Mouse (Mus musculus): Measurements from ENCODE around the gene Olfr98. TPM values are rescaled to one million over a fixed set of nuclear protein-coding genes. Genes with fewer than 3 reads are reported as not detected.

The Olfr98 gene
- not detected for polyA plus RNA-seq (2014; fragmentation: Illumina TruSeq; extraction: RNeasy Lipid Tissue Mini Kit (QIAGEN cat#74804); ENCODE audit: low read depth, low replicate concordance)

GRCm38 (mm10) chr17:37263626-37264025 is at the start of gene Olfr98:
TSS of gene Olfr98 (minus strand) at chr17:37263749.

GRCm38 (mm10) chr17:37304213-37304612 is 40.7 kb upstream of the Olfr98 start, which contains the start of gene Olfr101:
TSS of gene Olfr101 (minus strand) at chr17:37304313.

GRCm38 (mm10) chr17:37283360-37283759 is 19.8 kb upstream of the Olfr98 start, which contains the start of gene Olfr99:
TSS of gene Olfr99 (minus strand) at chr17:37283460.

GRCm38 (mm10) chr17:37270058-37270701 is 6.6 kb upstream of the Olfr98 start, which contains the start of gene H2-M3:
TSS of gene H2-M3 (plus strand) at chr17:37270220.

GRCm38 (mm10) chr17:37237230-37237629 is 26.3 kb downstream of the Olfr98 start, which contains the start of gene Olfr97:
TSS of gene Olfr97 (minus strand) at chr17:37237330.

GRCm38 (mm10) chr17:37219846-37220245 is 43.7 kb downstream of the Olfr98 start, which contains the start of gene Olfr96:
TSS of gene Olfr96 (plus strand) at chr17:37220146.

GRCm38 (mm10) chr17:37213018-37213417 is 50.5 kb downstream of the Olfr98 start, which contains the start of gene Olfr95:
TSS of gene Olfr95 (minus strand) at chr17:37213118.

Other genes starting within 250 kb of the Olfr98 start
- gene Mog, start 240.4 kb downstream of the Olfr98 start, polyA plus RNA-seq (2014; fragmentation: Illumina TruSeq; extraction: RNeasy Lipid Tissue Mini Kit (QIAGEN cat#74804); ENCODE audit: low read depth, low replicate concordance), result not detected
- 42.1 TPM for gene Gabbr1, start 217.8 kb downstream of the Olfr98 start, polyA plus RNA-seq (2014; fragmentation: Illumina TruSeq; extraction: RNeasy Lipid Tissue Mini Kit (QIAGEN cat#74804); ENCODE audit: low read depth, low replicate concordance)
- not detected for gene Olfr90, start 175.2 kb downstream of the Olfr98 start, polyA plus RNA-seq (2014; fragmentation: Illumina TruSeq; extraction: RNeasy Lipid Tissue Mini Kit (QIAGEN cat#74804); ENCODE audit: low read depth, low replicate concordance)
- gene Olfr91, start 165.5 kb downstream of the Olfr98 start, polyA plus RNA-seq (2014; fragmentation: Illumina TruSeq; extraction: RNeasy Lipid Tissue Mini Kit (QIAGEN cat#74804); ENCODE audit: low read depth, low replicate concordance), result not detected
- gene Olfr92, start 143.7 kb downstream of the Olfr98 start, polyA plus RNA-seq (2014; fragmentation: Illumina TruSeq; extraction: RNeasy Lipid Tissue Mini Kit (QIAGEN cat#74804); ENCODE audit: low read depth, low replicate concordance), result not detected
- gene Olfr93, start 102.3 kb downstream of the Olfr98 start, polyA plus RNA-seq (2014; fragmentation: Illumina TruSeq; extraction: RNeasy Lipid Tissue Mini Kit (QIAGEN cat#74804); ENCODE audit: low read depth, low replicate concordance), result not detected
- gene Ubd, start 69.9 kb downstream of the Olfr98 start, polyA plus RNA-seq (2014; fragmentation: Illumina TruSeq; extraction: RNeasy Lipid Tissue Mini Kit (QIAGEN cat#74804); ENCODE audit: low read depth, low replicate concordance), result 12.9 TPM
- gene Olfr94, start 62.8 kb downstream of the Olfr98 start, polyA plus RNA-seq (2014; fragmentation: Illumina TruSeq; extraction: RNeasy Lipid Tissue Mini Kit (QIAGEN cat#74804); ENCODE audit: low read depth, low replicate concordance), result not detected
- not detected for gene Olfr95, start 50.6 kb downstream of the Olfr98 start, polyA plus RNA-seq (2014; fragmentation: Illumina TruSeq; extraction: RNeasy Lipid Tissue Mini Kit (QIAGEN cat#74804); ENCODE audit: low read depth, low replicate concordance)
- not detected for gene Olfr96, start 43.6 kb downstream of the Olfr98 start, polyA plus RNA-seq (2014; fragmentation: Illumina TruSeq; extraction: RNeasy Lipid Tissue Mini Kit (QIAGEN cat#74804); ENCODE audit: low read depth, low replicate concordance)
- gene Olfr97, start 26.4 kb downstream of the Olfr98 start, polyA plus RNA-seq (2014; fragmentation: Illumina TruSeq; extraction: RNeasy Lipid Tissue Mini Kit (QIAGEN cat#74804); ENCODE audit: low read depth, low replicate concordance), result not detected
- 3.1 TPM for gene H2-M3, start 6.5 kb upstream of the Olfr98 start, polyA plus RNA-seq (2014; fragmentation: Illumina TruSeq; extraction: RNeasy Lipid Tissue Mini Kit (QIAGEN cat#74804); ENCODE audit: low read depth, low replicate concordance)
- gene Olfr99, start 19.7 kb upstream of the Olfr98 start, polyA plus RNA-seq (2014; fragmentation: Illumina TruSeq; extraction: RNeasy Lipid Tissue Mini Kit (QIAGEN cat#74804); ENCODE audit: low read depth, low replicate concordance), result not detected
- gene Olfr101, start 40.6 kb upstream of the Olfr98 start, polyA plus RNA-seq (2014; fragmentation: Illumina TruSeq; extraction: RNeasy Lipid Tissue Mini Kit (QIAGEN cat#74804); ENCODE audit: low read depth, low replicate concordance), result not detected
- gene Olfr102, start 53.3 kb upstream of the Olfr98 start, polyA plus RNA-seq (2014; fragmentation: Illumina TruSeq; extraction: RNeasy Lipid Tissue Mini Kit (QIAGEN cat#74804); ENCODE audit: low read depth, low replicate concordance), result not detected
- not detected for gene Olfr103, start 75.9 kb upstream of the Olfr98 start, polyA plus RNA-seq (2014; fragmentation: Illumina TruSeq; extraction: RNeasy Lipid Tissue Mini Kit (QIAGEN cat#74804); ENCODE audit: low read depth, low replicate concordance)
- gene Olfr104-ps, start 95.8 kb upstream of the Olfr98 start, polyA plus RNA-seq (2014; fragmentation: Illumina TruSeq; extraction: RNeasy Lipid Tissue Mini Kit (QIAGEN cat#74804); ENCODE audit: low read depth, low replicate concordance), result not detected
- gene Olfr105-ps, start 115.3 kb upstream of the Olfr98 start, polyA plus RNA-seq (2014; fragmentation: Illumina TruSeq; extraction: RNeasy Lipid Tissue Mini Kit (QIAGEN cat#74804); ENCODE audit: low read depth, low replicate concordance), result not detected
- not detected for gene Olfr106-ps, start 126.6 kb upstream of the Olfr98 start, polyA plus RNA-seq (2014; fragmentation: Illumina TruSeq; extraction: RNeasy Lipid Tissue Mini Kit (QIAGEN cat#74804); ENCODE audit: low read depth, low replicate concordance)
- gene Olfr107, start 135.5 kb upstream of the Olfr98 start, polyA plus RNA-seq (2014; fragmentation: Illumina TruSeq; extraction: RNeasy Lipid Tissue Mini Kit (QIAGEN cat#74804); ENCODE audit: low read depth, low replicate concordance), result not detected
- not detected for gene Olfr108, start 181.7 kb upstream of the Olfr98 start, polyA plus RNA-seq (2014; fragmentation: Illumina TruSeq; extraction: RNeasy Lipid Tissue Mini Kit (QIAGEN cat#74804); ENCODE audit: low read depth, low replicate concordance)
- gene Olfr109, start 195.2 kb upstream of the Olfr98 start, polyA plus RNA-seq (2014; fragmentation: Illumina TruSeq; extraction: RNeasy Lipid Tissue Mini Kit (QIAGEN cat#74804); ENCODE audit: low read depth, low replicate concordance), result not detected
- gene H2-M2, start 219.8 kb upstream of the Olfr98 start, polyA plus RNA-seq (2014; fragmentation: Illumina TruSeq; extraction: RNeasy Lipid Tissue Mini Kit (QIAGEN cat#74804); ENCODE audit: low read depth, low replicate concordance), result 3.1 TPM
- gene Olfr110, start 228.7 kb upstream of the Olfr98 start, polyA plus RNA-seq (2014; fragmentation: Illumina TruSeq; extraction: RNeasy Lipid Tissue Mini Kit (QIAGEN cat#74804); ENCODE audit: low read depth, low replicate concordance), result not detected
- 0.44 TPM for gene Olfr111, start 244.3 kb upstream of the Olfr98 start, polyA plus RNA-seq (2014; fragmentation: Illumina TruSeq; extraction: RNeasy Lipid Tissue Mini Kit (QIAGEN cat#74804); ENCODE audit: low read depth, low replicate concordance)

Measured in sigmoid colon, adult 10 weeks (tissue).